8 mouse cellular contexts compared by ENCODE assay signal in genomic region chr11:96319071-96319902, GRCm38 (mm10). TPM values are rescaled to one million over a fixed set of nuclear protein-coding genes. Genes with fewer than 3 reads are reported as not detected.
DNase-seq lines count a peak whose midpoint lies in the region; ATAC-seq and TF ChIP-seq lines count a peak whose summit lies in the region.

No protein-coding gene starts in this region.

- no peaks in the 10 kb centered on the region for H3K9me3 ChIP-seq in embryonic facial prominence, embryonic 11.5 days (replicated peaks; ENCODE audit: control insufficient read depth, low read length)

- WGBS in heart, adult 2 months, result 2% methylated on average over 33 of the region's 34 CpGs
- 0% methylated on average over 24 of the region's 34 CpGs for WGBS in embryonic facial prominence, embryonic 11.5 days

- no peak for TF ChIP-seq CTCF in heart, adult 2 months (IDR thresholded peaks at IDR 0.05)

- H3K27ac ChIP-seq in heart, adult 2 months, result peak overlapping the region; percentile 74
- H3K27ac ChIP-seq in embryonic facial prominence, embryonic 11.5 days (replicated peaks; ENCODE audit: low read depth, low read length), result no peak overlapping the region

- DNase-seq in heart, adult 2 months, result peak in 1 of 2 experiments; percentile 25
- no peak for DNase-seq in heart, adult 8-10 months (ENCODE audit: low spot score)
- no peak for DNase-seq in embryonic facial prominence, embryonic 11.5 days (ENCODE audit: low spot score)
- DNase-seq in kidney, adult 18-20 months, result peak; percentile 66
- peak; percentile 51 for DNase-seq in lung, postnatal 36 days
- no peak for DNase-seq in left cerebral cortex, adult 8-10 months (ENCODE audit: low spot score in 2 of 2)
- DNase-seq in layer of hippocampus, adult 11-12 months (ENCODE audit: low spot score), result no peak

- peak overlapping the region; percentile 36 for H3K4me2 ChIP-seq in embryonic facial prominence, embryonic 11.5 days (ENCODE audit: low read depth, low read length)

- no peak for TF ChIP-seq EP300 in heart, adult 2 months (IDR thresholded peaks at IDR 0.05; ENCODE audit: insufficient read depth, low read depth, low read length)

- H3K4me3 ChIP-seq in heart, adult 2 months, result peak overlapping the region; percentile 51
- H3K4me3 ChIP-seq in embryonic facial prominence, embryonic 11.5 days (ENCODE audit: low read depth, low read length), result peak overlapping the region; percentile 31

- peaks cover 17% of the 10 kb centered on the region for H3K27me3 ChIP-seq in heart, adult 2 months (ENCODE audit: control insufficient read depth, insufficient read depth, low read length)
- H3K27me3 ChIP-seq in embryonic facial prominence, embryonic 11.5 days (ENCODE audit: control insufficient read depth, insufficient read depth, low read length), result peaks cover 91% of the 10 kb centered on the region

- ATAC-seq in embryonic facial prominence, embryonic 11.5 days (replicated peaks; ENCODE audit: insufficient number of reproducible peaks, low FRiP score, low TSS enrichment, low read depth), result no peak
- ATAC-seq in erythroid progenitor cell, adult 5-6 weeks (replicated peaks; ENCODE audit: low FRiP score, poor library complexity, severe bottlenecking), result no peak

- TF ChIP-seq POLR2A in heart, adult 2 months (IDR thresholded peaks at IDR 0.05; ENCODE audit: insufficient read depth, low read depth, low read length), result 0 out of 2 replicates have a peak, but pooled peaks have one; percentile 20

- peak overlapping the region; percentile 49 for H3K9ac ChIP-seq in heart, adult 2 months (ENCODE audit: low read depth, low read length)
- H3K9ac ChIP-seq in embryonic facial prominence, embryonic 11.5 days (replicated peaks; ENCODE audit: low read length), result peak overlapping the region; percentile 44; the same call in 1 of the 2 replicates

- H3K79me2 ChIP-seq in heart, adult 2 months (replicated peaks; ENCODE audit: control insufficient read depth, insufficient read depth, low read length), result no peaks in the 10 kb centered on the region

- intact Hi-C loops in heart, adult 2 months (cut with DNase I), result no loop called here

- no peaks in the 10 kb centered on the region for H3K36me3 ChIP-seq in heart, adult 2 months (ENCODE audit: control insufficient read depth, insufficient read depth, low read length)
- no peaks in the 10 kb centered on the region for H3K36me3 ChIP-seq in embryonic facial prominence, embryonic 11.5 days (replicated peaks; ENCODE audit: control insufficient read depth, insufficient read depth, low read depth, low read length)

- H3K4me1 ChIP-seq in heart, adult 2 months (ENCODE audit: control insufficient read depth, insufficient read depth, low read length), result no peaks in the 10 kb centered on the region
- H3K4me1 ChIP-seq in embryonic facial prominence, embryonic 11.5 days (ENCODE audit: control insufficient read depth, insufficient read depth, low read length), result no peaks in the 10 kb centered on the region; the same call in none of the 2 replicates

RNA-seq across cellular contexts. Expression of gene Hoxb4, which starts 1.2 kb away (rescaled TPM):
- total RNA-seq in heart, adult 2 months (2021), result under 1 TPM; 0.63 to 0.75 TPM
- polyA plus RNA-seq in heart, adult 2 months (2012; rRNA removed), result 1.00 and 1.1 TPM in 2 replicates
- total RNA-seq in heart, adult 8-10 months (2022), result under 1 TPM; 0.35 to 0.63 (median 0.53) TPM
- 0.18 and 0.24 TPM in 2 replicates for polyA plus RNA-seq in embryonic facial prominence, embryonic 11.5 days (2014; fragmentation: Nextera tagmentation; extraction: Ambion mirVana)
- under 1 TPM in 1 of 4 experiments, not detected in 3; 0.11 TPM for total RNA-seq in left cerebral cortex, adult 8-10 months (2022)
- total RNA-seq in erythroid progenitor cell, adult 5-6 weeks (2015; ENCODE audit: low replicate concordance), result 1.3 TPM in 1 of 2 replicates, not detected in the other
- total RNA-seq in erythroid progenitor cell, adult 5-6 weeks (2017; ENCODE audit: low replicate concordance), result not detected in 2 replicates

RNA-seq across cellular contexts. Expression of gene Hoxb3, which starts 3.8 kb away (rescaled TPM):
- total RNA-seq in heart, adult 2 months (2021), result under 1 TPM; 0.23 to 0.30 TPM
- polyA plus RNA-seq in heart, adult 2 months (2012; rRNA removed), result 0.64 and 0.82 TPM in 2 replicates
- under 1 TPM; 0.25 to 0.37 (median 0.30) TPM for total RNA-seq in heart, adult 8-10 months (2022)
- polyA plus RNA-seq in embryonic facial prominence, embryonic 11.5 days (2014; fragmentation: Nextera tagmentation; extraction: Ambion mirVana), result 0.65 and 0.79 TPM in 2 replicates
- not detected for total RNA-seq in left cerebral cortex, adult 8-10 months (2022)
- total RNA-seq in erythroid progenitor cell, adult 5-6 weeks (2015; ENCODE audit: low replicate concordance), result not detected in 2 replicates
- not detected in 2 replicates for total RNA-seq in erythroid progenitor cell, adult 5-6 weeks (2017; ENCODE audit: low replicate concordance)

RNA-seq across cellular contexts. Expression of gene Hoxb5, which starts 16.2 kb away (rescaled TPM):
- under 1 TPM in 1 of 2 experiments, not detected in 1; 0.18 TPM for total RNA-seq in heart, adult 2 months (2021)
- 0.20 and 0.23 TPM in 2 replicates for polyA plus RNA-seq in heart, adult 2 months (2012; rRNA removed)
- under 1 TPM in 1 of 4 experiments, not detected in 3; 0.11 TPM for total RNA-seq in heart, adult 8-10 months (2022)
- polyA plus RNA-seq in embryonic facial prominence, embryonic 11.5 days (2014; fragmentation: Nextera tagmentation; extraction: Ambion mirVana), result 0.67 and 2.0 TPM in 2 replicates
- total RNA-seq in left cerebral cortex, adult 8-10 months (2022), result not detected
- not detected in 2 replicates for total RNA-seq in erythroid progenitor cell, adult 5-6 weeks (2015; ENCODE audit: low replicate concordance)
- not detected in 2 replicates for total RNA-seq in erythroid progenitor cell, adult 5-6 weeks (2017; ENCODE audit: low replicate concordance)

RNA-seq across cellular contexts. Expression of gene Hoxb6, which starts 27.0 kb away (rescaled TPM):
- not detected for total RNA-seq in heart, adult 2 months (2021)
- not detected in 2 replicates for polyA plus RNA-seq in heart, adult 2 months (2012; rRNA removed)
- not detected for total RNA-seq in heart, adult 8-10 months (2022)
- polyA plus RNA-seq in embryonic facial prominence, embryonic 11.5 days (2014; fragmentation: Nextera tagmentation; extraction: Ambion mirVana), result 0.73 and 1.2 TPM in 2 replicates
- total RNA-seq in left cerebral cortex, adult 8-10 months (2022), result not detected
- not detected in 2 replicates for total RNA-seq in erythroid progenitor cell, adult 5-6 weeks (2015; ENCODE audit: low replicate concordance)
- not detected in 2 replicates for total RNA-seq in erythroid progenitor cell, adult 5-6 weeks (2017; ENCODE audit: low replicate concordance)

RNA-seq across cellular contexts. Expression of gene Hoxb2, which starts 31.0 kb away (rescaled TPM):
- total RNA-seq in heart, adult 2 months (2021), result under 1 TPM; 0.23 to 0.68 TPM
- 0.91 and 1.4 TPM in 2 replicates for polyA plus RNA-seq in heart, adult 2 months (2012; rRNA removed)
- under 1 TPM; 0.38 to 0.80 (median 0.64) TPM for total RNA-seq in heart, adult 8-10 months (2022)
- 6.3 and 8.4 TPM in 2 replicates for polyA plus RNA-seq in embryonic facial prominence, embryonic 11.5 days (2014; fragmentation: Nextera tagmentation; extraction: Ambion mirVana)
- total RNA-seq in left cerebral cortex, adult 8-10 months (2022), result not detected
- not detected in 2 replicates for total RNA-seq in erythroid progenitor cell, adult 5-6 weeks (2015; ENCODE audit: low replicate concordance)
- 1.0 TPM in 1 of 2 replicates, not detected in the other for total RNA-seq in erythroid progenitor cell, adult 5-6 weeks (2017; ENCODE audit: low replicate concordance)

Comparison
In these comparisons a context has a peak if more than half of its experiments do, and no peak if none do; other contexts are left out.
1. DNase-seq: peak in kidney, adult 18-20 months (single experiment) and lung, postnatal 36 days (single experiment); none in heart, adult 8-10 months (single experiment), embryonic facial prominence, embryonic 11.5 days (single experiment), left cerebral cortex, adult 8-10 months (0 of 2) and layer of hippocampus, adult 11-12 months (single experiment).